Mouse (Mus musculus): ENCODE measurements around the gene Tespa1. TPM values are rescaled to one million over a fixed set of nuclear protein-coding genes. Genes with fewer than 3 reads are reported as not detected.
"Not testable (repeated sequence)": the region's sequence is repeated elsewhere in the genome, so short reads cannot be mapped to it uniquely, and the experiment has no call there.

Tespa1 gene
- polyA plus RNA-seq, 1 experiment from 2014 or later, result not detected

- H3K9me3 ChIP-seq (ENCODE audit: control insufficient read depth, low read length); ATAC-seq; H3K27me3 ChIP-seq (replicated peaks; ENCODE audit: control insufficient read depth, insufficient read depth, low read length); H3K27ac ChIP-seq (ENCODE audit: low read length); H3K9ac ChIP-seq (replicated peaks; ENCODE audit: low read depth, low read length); H3K4me3 ChIP-seq (replicated peaks; ENCODE audit: low read length); H3K4me2 ChIP-seq (ENCODE audit: low read length); H3K4me1 ChIP-seq (replicated peaks; ENCODE audit: control insufficient read depth, insufficient read depth, low read length); H3K36me3 ChIP-seq (ENCODE audit: control insufficient read depth, insufficient read depth): not testable (repeated sequence)
- WGBS, result 100% methylated on average over 3 of the region's 5 CpGs
Measured at GRCm38 (mm10) chr10:130304138-130304537, 18.5 kb upstream of the Tespa1 start.

- no peaks in the 10 kb centered on the region for H3K9me3 ChIP-seq (ENCODE audit: control insufficient read depth, low read length)
- H3K27me3 ChIP-seq (replicated peaks; ENCODE audit: control insufficient read depth, insufficient read depth, low read length), result no peaks in the 10 kb centered on the region
- no peak overlapping the region for H3K27ac ChIP-seq (ENCODE audit: low read length)
- H3K4me1 ChIP-seq (replicated peaks; ENCODE audit: control insufficient read depth, insufficient read depth, low read length), result no peaks in the 10 kb centered on the region
- no peak for ATAC-seq
- H3K4me2 ChIP-seq (ENCODE audit: low read length), result no peak overlapping the region
- WGBS, result 95% methylated on average over 2 of the region's 2 CpGs
- H3K4me3 ChIP-seq (replicated peaks; ENCODE audit: low read length), result no peak overlapping the region
- H3K9ac ChIP-seq (replicated peaks; ENCODE audit: low read depth, low read length), result no peak overlapping the region
- no peaks in the 10 kb centered on the region for H3K36me3 ChIP-seq (ENCODE audit: control insufficient read depth, insufficient read depth)
Measured at GRCm38 (mm10) chr10:130311534-130312227, 11.0 kb upstream of the Tespa1 start.

- Histone ChIP-seq H3K4me3 (replicated peaks; ENCODE audit: low read length) (no peak overlapping the region), H3K4me1 (replicated peaks; ENCODE audit: control insufficient read depth, insufficient read depth, low read length) (no peaks in the 10 kb centered on the region), H3K4me2 (ENCODE audit: low read length) (no peak overlapping the region), H3K9ac (replicated peaks; ENCODE audit: low read depth, low read length) (no peak overlapping the region), H3K27me3 (replicated peaks; ENCODE audit: control insufficient read depth, insufficient read depth, low read length) (no peaks in the 10 kb centered on the region), H3K9me3 (ENCODE audit: control insufficient read depth, low read length) (no peaks in the 10 kb centered on the region), H3K36me3 (ENCODE audit: control insufficient read depth, insufficient read depth) (no peaks in the 10 kb centered on the region), H3K27ac (ENCODE audit: low read length) (no peak overlapping the region)
- ATAC-seq, result no peak
- 74% methylated on average over 1 of the region's 1 CpGs for WGBS
Measured at GRCm38 (mm10) chr10:130313531-130313930, 9.1 kb upstream of the Tespa1 start.

- Histone ChIP-seq H3K9ac (replicated peaks; ENCODE audit: low read depth, low read length) (no peak overlapping the region), H3K36me3 (ENCODE audit: control insufficient read depth, insufficient read depth) (no peaks in the 10 kb centered on the region), H3K4me2 (ENCODE audit: low read length) (no peak overlapping the region), H3K27ac (ENCODE audit: low read length) (no peak overlapping the region), H3K4me1 (replicated peaks; ENCODE audit: control insufficient read depth, insufficient read depth, low read length) (no peaks in the 10 kb centered on the region), H3K9me3 (ENCODE audit: control insufficient read depth, low read length) (no peaks in the 10 kb centered on the region), H3K4me3 (replicated peaks; ENCODE audit: low read length) (no peak overlapping the region), H3K27me3 (replicated peaks; ENCODE audit: control insufficient read depth, insufficient read depth, low read length) (no peaks in the 10 kb centered on the region)
- 73% methylated on average over 2 of the region's 2 CpGs for WGBS
- ATAC-seq, result no peak
Measured at GRCm38 (mm10) chr10:130314110-130314829, 8.4 kb upstream of the Tespa1 start.

GRCm38 (mm10) chr10:130315846-130316245 is 6.8 kb upstream of the Tespa1 start:
- Histone ChIP-seq H3K36me3 (ENCODE audit: control insufficient read depth, insufficient read depth) (no peaks in the 10 kb centered on the region), H3K4me2 (ENCODE audit: low read length) (no peak overlapping the region), H3K9ac (replicated peaks; ENCODE audit: low read depth, low read length) (no peak overlapping the region), H3K27ac (ENCODE audit: low read length) (no peak overlapping the region), H3K27me3 (replicated peaks; ENCODE audit: control insufficient read depth, insufficient read depth, low read length) (no peaks in the 10 kb centered on the region), H3K9me3 (ENCODE audit: control insufficient read depth, low read length) (no peaks in the 10 kb centered on the region), H3K4me3 (replicated peaks; ENCODE audit: low read length) (no peak overlapping the region), H3K4me1 (replicated peaks; ENCODE audit: control insufficient read depth, insufficient read depth, low read length) (no peaks in the 10 kb centered on the region)
- no peak for ATAC-seq

GRCm38 (mm10) chr10:130318720-130319119 is 4.0 kb upstream of the Tespa1 start:
- Histone ChIP-seq H3K27me3 (replicated peaks; ENCODE audit: control insufficient read depth, insufficient read depth, low read length) (no peaks in the 10 kb centered on the region), H3K9ac (replicated peaks; ENCODE audit: low read depth, low read length) (no peak overlapping the region), H3K9me3 (ENCODE audit: control insufficient read depth, low read length) (no peaks in the 10 kb centered on the region), H3K4me1 (replicated peaks; ENCODE audit: control insufficient read depth, insufficient read depth, low read length) (no peaks in the 10 kb centered on the region), H3K4me2 (ENCODE audit: low read length) (no peak overlapping the region), H3K27ac (ENCODE audit: low read length) (no peak overlapping the region), H3K4me3 (replicated peaks; ENCODE audit: low read length) (no peak overlapping the region), H3K36me3 (ENCODE audit: control insufficient read depth, insufficient read depth) (no peaks in the 10 kb centered on the region)
- ATAC-seq, result no peak
- WGBS, result 86% methylated on average over 4 of the region's 4 CpGs

GRCm38 (mm10) chr10:130320715-130321114 is 2.0 kb upstream of the Tespa1 start:
- H3K9me3 ChIP-seq (ENCODE audit: control insufficient read depth, low read length), result no peaks in the 10 kb centered on the region
- no peak overlapping the region for H3K4me3 ChIP-seq (replicated peaks; ENCODE audit: low read length)
- no peak for ATAC-seq
- 95% methylated on average over 2 of the region's 2 CpGs for WGBS
- H3K27me3 ChIP-seq (replicated peaks; ENCODE audit: control insufficient read depth, insufficient read depth, low read length), result no peaks in the 10 kb centered on the region
- H3K27ac ChIP-seq (ENCODE audit: low read length), result no peak overlapping the region
- no peak overlapping the region for H3K9ac ChIP-seq (replicated peaks; ENCODE audit: low read depth, low read length)
- H3K36me3 ChIP-seq (ENCODE audit: control insufficient read depth, insufficient read depth), result no peaks in the 10 kb centered on the region
- H3K4me1 ChIP-seq (replicated peaks; ENCODE audit: control insufficient read depth, insufficient read depth, low read length), result no peaks in the 10 kb centered on the region
- H3K4me2 ChIP-seq (ENCODE audit: low read length), result no peak overlapping the region

- no peaks in the 10 kb centered on the region for H3K9me3 ChIP-seq (ENCODE audit: control insufficient read depth, low read length)
- no peak overlapping the region for H3K9ac ChIP-seq (replicated peaks; ENCODE audit: low read depth, low read length)
- no peak for ATAC-seq
- H3K4me3 ChIP-seq (replicated peaks; ENCODE audit: low read length), result no peak overlapping the region
- no peak overlapping the region for H3K4me2 ChIP-seq (ENCODE audit: low read length)
- no peaks in the 10 kb centered on the region for H3K27me3 ChIP-seq (replicated peaks; ENCODE audit: control insufficient read depth, insufficient read depth, low read length)
- no peaks in the 10 kb centered on the region for H3K4me1 ChIP-seq (replicated peaks; ENCODE audit: control insufficient read depth, insufficient read depth, low read length)
- no peak overlapping the region for H3K27ac ChIP-seq (ENCODE audit: low read length)
- no peaks in the 10 kb centered on the region for H3K36me3 ChIP-seq (ENCODE audit: control insufficient read depth, insufficient read depth)
Measured at GRCm38 (mm10) chr10:130322062-130322461, 608 bp upstream of the Tespa1 start.

GRCm38 (mm10) chr10:130324243-130324642 is 1.6 kb downstream of the Tespa1 start:
- Histone ChIP-seq H3K9me3 (ENCODE audit: control insufficient read depth, low read length) (no peaks in the 10 kb centered on the region), H3K4me2 (ENCODE audit: low read length) (no peak overlapping the region), H3K36me3 (ENCODE audit: control insufficient read depth, insufficient read depth) (no peaks in the 10 kb centered on the region), H3K4me1 (replicated peaks; ENCODE audit: control insufficient read depth, insufficient read depth, low read length) (no peaks in the 10 kb centered on the region), H3K9ac (replicated peaks; ENCODE audit: low read depth, low read length) (no peak overlapping the region), H3K27ac (ENCODE audit: low read length) (no peak overlapping the region), H3K27me3 (replicated peaks; ENCODE audit: control insufficient read depth, insufficient read depth, low read length) (no peaks in the 10 kb centered on the region), H3K4me3 (replicated peaks; ENCODE audit: low read length) (no peak overlapping the region)
- ATAC-seq, result no peak
- 94% methylated on average over 4 of the region's 4 CpGs for WGBS

All from forebrain, embryonic 16.5 days (tissue).